Mouse (Mus musculus) adrenal gland, postnatal 14 days (tissue): ENCODE results near the gene Mob3c. TPM values are rescaled to one million over a fixed set of nuclear protein-coding genes. Genes with fewer than 3 reads are reported as not detected.

Experiments used
- DNase-seq: peaks from one replicate; pipeline ENCODE4 v3.0.0; 2021; ENCODE audit warnings: mixed read lengths
- total RNA-seq: library from RNA; stranded (reverse); gene quantifications from 2 replicates; pipeline ENCODE4 v1.2.3, GENCODE M21; 2021

The Mob3c gene
- total RNA-seq, 1 experiment from 2014 or later, result 12.4 TPM

DNA sequence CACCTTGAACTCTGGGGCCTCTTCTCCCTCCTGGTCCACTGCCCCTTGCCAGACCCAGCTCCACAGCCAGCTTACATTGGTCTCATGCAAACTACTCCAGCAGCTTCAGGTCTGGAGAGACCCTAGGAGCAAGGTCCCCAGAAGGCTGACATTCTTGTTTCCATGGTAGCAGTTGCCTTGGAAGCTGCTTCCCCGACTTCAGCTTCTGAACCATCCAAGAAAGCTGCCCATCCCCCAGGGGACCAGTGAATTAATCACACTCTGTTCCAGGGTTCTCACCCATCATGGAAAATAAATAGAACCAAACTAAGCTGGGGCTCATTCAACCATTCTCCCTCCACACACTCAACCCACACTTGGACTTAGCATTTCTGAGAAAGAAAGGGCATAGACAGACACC, 53.3 kb downstream of the Mob3c start:
- DNase-seq, result no peak

DNA sequence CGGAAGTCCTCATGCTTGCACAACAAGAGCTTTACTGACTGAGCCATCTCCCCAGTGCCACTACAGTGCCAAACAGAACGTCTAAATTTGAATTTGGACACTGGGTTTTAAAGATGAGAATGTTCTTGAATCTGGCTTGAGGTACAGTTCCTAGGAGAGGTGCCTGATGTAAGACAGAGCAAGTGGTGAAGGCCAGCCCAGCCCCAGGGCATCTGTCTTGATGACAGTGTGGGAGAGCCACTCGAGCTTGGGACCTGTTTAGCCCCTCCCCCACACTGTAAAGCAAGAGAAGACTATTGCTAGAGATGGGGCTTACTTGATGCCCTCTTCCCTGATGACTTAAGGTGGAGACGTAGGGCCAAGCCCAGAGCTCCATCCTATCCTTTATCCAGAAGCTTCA, 54.3 kb downstream of the Mob3c start:
- DNase-seq, result no peak

DNA sequence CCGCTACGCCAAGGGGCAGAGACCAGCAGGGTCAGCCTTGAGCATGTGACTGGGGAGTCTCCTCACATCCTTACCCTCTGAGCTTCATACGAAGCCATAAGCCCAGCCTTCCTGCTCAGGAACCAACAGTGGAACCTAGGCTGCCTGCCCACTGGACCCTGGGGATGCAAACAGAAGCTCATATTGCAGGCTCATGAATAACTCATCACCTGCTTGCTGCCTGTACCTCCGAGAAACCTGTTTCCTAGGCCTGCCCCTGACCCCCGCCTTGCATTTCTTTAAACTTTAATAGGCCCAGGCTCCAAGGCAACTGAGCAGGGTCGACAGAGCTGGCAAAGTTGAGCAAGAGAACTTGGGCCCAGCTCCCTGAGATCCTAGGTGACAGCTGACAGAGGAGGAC, 56.1 kb downstream of the Mob3c start, which contains the start of gene Kncn:
TSS of gene Kncn (plus strand) at position 379 of the 400 bp plus-strand sequence.
- no peak for DNase-seq

Other genes with a start within 250 kb of the Mob3c start
- gene Cyp4a32, start 227.1 kb upstream of the Mob3c start, total RNA-seq, result 3.1 and 9.7 TPM in 2 replicates
- 18.5 and 28.6 TPM in 2 replicates for gene Cyp4b1, start 180.4 kb upstream of the Mob3c start, total RNA-seq
- gene Efcab14, start 90.3 kb upstream of the Mob3c start, total RNA-seq, result 57.2 and 60.1 TPM in 2 replicates
- 1.2 and 2.3 TPM in 2 replicates for gene Tex38, start 47.1 kb upstream of the Mob3c start, total RNA-seq
- 42.6 and 46.2 TPM in 2 replicates for gene Atpaf1, start 43.3 kb upstream of the Mob3c start, total RNA-seq
- 29.3 and 42.4 TPM in 2 replicates for gene Mknk1, start 11.1 kb downstream of the Mob3c start, total RNA-seq
- not detected in 2 replicates for gene Kncn, start 56.3 kb downstream of the Mob3c start, total RNA-seq
- gene 6430628N08Rik, start 62.6 kb downstream of the Mob3c start, total RNA-seq, result not detected in 2 replicates
- gene Dmbx1, start 111.8 kb downstream of the Mob3c start, total RNA-seq, result not detected in 2 replicates
- 5.6 and 9.9 TPM in 2 replicates for gene Faah, start 189.8 kb downstream of the Mob3c start, total RNA-seq
- gene Nsun4, start 225.8 kb downstream of the Mob3c start, total RNA-seq, result 23.8 and 25.3 TPM in 2 replicates
- gene Uqcrh, start 247.0 kb downstream of the Mob3c start, total RNA-seq, result 944 and 957 TPM in 2 replicates
- 61.8 and 67.4 TPM in 2 replicates for gene Lrrc41, start 247.2 kb downstream of the Mob3c start, total RNA-seq